Mouse (Mus musculus): ENCODE data around the gene Ccdc155.
"Not testable (repeated sequence)": the region's sequence is repeated elsewhere in the genome, so short reads cannot be mapped to it uniquely, and the experiment has no call there.

Ccdc155 gene

DNA sequence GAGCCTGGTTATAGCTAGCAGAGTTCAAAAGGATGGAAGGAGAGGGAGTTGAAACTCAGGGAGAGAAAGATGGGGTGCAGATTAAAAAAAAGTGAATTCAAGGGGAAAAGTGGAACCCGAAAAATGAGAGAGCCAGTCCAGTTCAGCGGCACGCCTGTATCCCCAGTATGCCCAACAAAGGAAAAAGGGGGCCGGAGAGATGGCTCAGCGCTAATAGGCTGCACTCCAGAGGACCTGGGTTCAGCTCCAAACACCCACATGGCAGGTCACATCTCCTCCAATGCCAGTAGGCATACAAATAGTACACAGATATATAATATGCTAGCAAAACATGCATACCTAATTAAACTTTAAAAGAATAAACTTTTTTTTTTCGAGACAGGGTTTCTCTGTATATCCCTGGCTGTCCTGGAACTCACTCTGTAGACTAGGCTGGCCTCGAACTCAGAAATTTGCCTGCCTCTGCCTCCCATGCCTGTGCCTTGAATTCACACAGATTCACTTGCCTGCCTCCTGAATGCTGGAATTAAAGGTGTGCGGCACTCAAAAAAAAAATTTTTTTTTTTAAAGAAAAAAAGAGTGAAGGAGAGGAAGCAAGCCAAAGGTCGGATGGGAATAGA lies 41.6 kb downstream of the Ccdc155 start:
- DNase-seq, result no peak

GRCm38 (mm10) chr7:45162551-45162950 lies 42.1 kb downstream of the Ccdc155 start:
- no peak for DNase-seq

DNA sequence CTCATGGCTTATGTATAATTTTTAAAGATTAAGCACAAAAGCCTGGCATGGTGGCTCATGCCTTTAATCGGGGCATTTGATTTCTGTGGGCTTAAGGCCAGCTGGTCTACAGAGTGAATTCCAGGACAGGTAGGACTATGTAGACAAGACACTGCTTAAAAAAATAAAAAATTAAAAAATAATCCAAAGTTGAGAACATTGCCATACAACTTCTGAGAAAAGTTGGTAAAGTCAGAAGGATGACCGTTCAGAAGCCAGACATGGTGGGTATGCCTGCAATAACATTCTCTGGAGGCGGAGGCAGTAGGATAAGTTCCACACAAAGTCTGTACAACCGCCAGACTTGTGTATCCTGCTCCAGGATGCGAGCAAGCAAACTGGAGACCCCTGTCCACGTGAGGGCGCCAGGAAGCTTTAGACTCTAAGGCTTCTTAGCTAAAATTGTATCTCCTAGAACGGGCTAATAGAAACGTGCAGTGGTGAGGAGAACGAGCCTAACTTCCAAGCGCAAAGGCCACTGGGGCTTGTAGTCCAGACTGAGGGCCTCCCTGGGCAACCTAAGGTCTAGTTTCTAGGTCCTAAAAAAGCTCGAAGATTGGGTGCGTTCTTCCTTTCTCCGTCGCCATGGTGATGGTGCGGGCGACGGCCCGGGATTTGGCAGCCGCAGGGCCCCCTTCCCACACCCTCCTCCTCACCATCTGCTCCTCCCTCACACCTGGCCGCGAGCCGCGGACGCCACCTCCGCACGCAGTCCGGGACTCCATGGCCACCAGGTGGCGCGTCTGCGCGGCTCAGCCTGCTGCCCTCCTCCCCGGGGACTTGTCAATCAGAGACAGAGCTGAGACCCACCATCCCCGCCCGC lies 42.8 kb downstream of the Ccdc155 start:
- peak; percentile 83 to 84 for DNase-seq

DNA sequence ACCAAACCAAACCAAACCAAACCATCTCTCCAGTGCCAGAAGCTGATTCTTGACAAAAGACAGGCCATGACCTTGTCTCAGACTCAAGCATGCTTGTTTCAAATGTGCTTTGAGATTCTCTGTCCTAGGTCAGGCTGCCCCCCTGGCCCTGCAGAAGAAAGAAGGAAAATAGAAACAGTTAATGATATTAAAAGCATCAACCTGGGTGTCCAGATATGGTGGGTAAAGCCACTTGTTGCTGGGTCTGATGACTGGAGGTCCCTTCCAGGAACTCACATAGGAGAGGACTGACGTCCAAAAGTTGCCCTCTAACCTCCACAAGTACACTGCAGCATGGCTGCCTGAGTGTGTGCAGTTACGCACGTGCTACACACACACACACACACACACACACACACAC lies 43.8 kb downstream of the Ccdc155 start:
- DNase-seq, result no peak

- DNase-seq, result no peak
These were observed 44.3 kb downstream of the Ccdc155 start for GRCm38 (mm10) chr7:45160316-45160800.

DNA sequence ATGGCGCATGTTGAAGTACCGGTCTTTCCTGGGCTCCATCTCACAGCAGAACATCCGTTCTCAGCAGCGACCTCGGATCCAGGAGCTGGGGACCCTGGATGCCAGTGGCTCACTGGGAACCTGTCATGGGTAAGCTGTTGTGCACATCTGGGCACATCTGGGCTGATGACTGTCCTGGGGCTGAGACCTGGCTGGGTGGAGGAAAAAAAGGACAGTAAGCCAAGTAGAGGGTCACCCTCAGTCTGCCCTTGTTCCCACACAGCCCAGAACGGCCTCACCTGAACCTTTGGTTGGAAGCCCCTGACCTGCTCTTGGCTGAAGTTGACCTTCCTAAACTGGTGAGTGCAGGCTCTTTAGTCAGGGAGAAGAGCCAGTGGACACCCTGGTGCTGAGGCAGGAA lies 45.7 kb downstream of the Ccdc155 start:
- DNase-seq, result no peak

GRCm38 (mm10) chr7:45157459-45157858 lies 47.2 kb downstream of the Ccdc155 start:
- DNase-seq, result no peak

DNA sequence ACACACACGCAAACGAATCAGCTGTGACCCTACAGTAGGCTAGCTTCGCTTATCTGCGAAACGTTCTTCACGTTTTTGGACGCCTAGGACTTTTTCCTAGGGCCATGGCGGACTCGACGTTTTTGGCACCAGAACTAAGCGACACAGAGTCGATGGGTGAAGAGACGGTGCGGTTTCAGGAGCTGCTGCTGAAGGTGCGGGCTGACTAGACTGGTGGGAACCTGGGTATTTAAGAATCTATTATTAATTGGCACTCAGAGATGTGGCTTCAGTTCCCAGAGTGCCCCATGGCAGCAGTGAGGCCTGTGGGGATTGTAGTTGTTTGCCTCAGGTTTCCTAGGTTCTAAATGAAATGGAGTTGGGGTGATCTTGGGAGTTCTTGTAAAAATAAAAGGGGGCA lies 48.5 kb downstream of the Ccdc155 start:
- DNase-seq, result no peak

GRCm38 (mm10) chr7:45155590-45155989 lies 49.1 kb downstream of the Ccdc155 start:
- DNase-seq, result no peak

DNA sequence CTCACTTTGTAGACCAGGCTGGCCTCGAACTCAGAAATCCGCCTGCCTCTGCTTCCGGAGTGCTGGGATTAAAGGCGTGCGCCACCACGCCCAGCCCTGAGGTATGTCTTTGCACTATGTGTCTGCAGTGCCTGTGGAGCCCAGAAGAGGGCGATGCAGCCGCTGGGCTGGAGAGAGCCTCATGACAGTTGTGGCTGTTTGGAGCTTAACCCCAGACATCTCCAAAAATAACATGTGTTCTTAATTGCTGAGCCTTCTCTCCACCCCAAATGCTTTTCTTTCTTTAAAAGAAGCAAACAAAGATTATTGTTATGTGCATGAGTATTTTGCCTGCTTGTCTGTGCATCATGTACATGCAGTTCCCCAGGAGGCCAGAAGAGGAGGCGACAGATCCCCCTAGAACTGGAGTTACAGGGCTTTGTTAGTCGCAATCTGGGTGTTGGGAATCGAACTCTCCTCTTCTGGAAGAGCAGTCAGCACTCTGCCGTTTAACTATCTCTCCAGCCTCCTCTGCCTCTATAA lies 49.6 kb downstream of the Ccdc155 start:
- DNase-seq, result peak in 1 of 2 experiments; percentile 41

GRCm38 (mm10) chr7:45154096-45154992 lies 50.3 kb downstream of the Ccdc155 start, which contains the start of the genes Pih1d1 and Aldh16a1:
Pih1d1 (plus strand) TSS chr7:45154303.
Aldh16a1 (minus strand) TSS chr7:45154584.
- peak; percentile 93 for DNase-seq

DNA sequence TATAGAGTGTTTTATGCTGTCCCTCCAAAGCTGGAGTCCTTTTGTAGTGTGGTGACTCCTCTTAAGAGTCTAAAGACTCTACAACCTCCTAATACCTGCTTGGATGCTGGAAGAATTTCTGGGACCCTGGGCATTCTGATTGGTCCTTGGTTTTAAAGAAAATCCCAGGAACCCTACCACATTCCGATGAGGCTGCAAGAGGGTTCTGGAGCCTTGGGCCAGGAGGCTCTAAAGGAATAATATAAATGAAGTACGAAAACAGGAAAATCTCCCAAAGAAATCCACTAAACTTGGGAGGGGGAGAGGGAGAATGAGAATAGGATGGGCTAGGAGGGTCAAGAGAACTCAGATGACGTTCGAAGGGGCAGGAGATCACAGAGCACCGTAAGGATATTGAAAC lies 51.1 kb downstream of the Ccdc155 start:
- DNase-seq, result no peak

DNA sequence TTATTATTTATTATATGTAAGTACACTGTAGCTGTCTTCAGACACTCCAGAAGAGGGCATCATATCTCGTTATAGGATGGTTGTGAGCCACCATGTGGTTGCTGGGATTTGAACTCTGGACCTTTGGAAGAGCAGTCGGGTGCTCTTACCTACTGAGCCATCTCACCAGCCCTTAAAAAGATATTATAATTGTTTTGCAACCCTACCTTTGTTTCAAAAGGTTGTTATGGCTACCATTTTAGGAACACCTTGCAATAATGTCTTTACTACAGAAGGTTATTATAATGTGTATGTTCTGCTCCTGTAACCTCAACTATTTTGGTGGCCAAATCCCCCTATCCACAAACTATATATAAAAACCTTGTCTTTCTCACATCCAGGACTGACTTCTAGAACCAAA lies 51.6 kb downstream of the Ccdc155 start:
- DNase-seq, result not testable (repeated sequence)

- no peak for DNase-seq
These were observed 53.4 kb downstream of the Ccdc155 start for GRCm38 (mm10) chr7:45151303-45151702.

DNA sequence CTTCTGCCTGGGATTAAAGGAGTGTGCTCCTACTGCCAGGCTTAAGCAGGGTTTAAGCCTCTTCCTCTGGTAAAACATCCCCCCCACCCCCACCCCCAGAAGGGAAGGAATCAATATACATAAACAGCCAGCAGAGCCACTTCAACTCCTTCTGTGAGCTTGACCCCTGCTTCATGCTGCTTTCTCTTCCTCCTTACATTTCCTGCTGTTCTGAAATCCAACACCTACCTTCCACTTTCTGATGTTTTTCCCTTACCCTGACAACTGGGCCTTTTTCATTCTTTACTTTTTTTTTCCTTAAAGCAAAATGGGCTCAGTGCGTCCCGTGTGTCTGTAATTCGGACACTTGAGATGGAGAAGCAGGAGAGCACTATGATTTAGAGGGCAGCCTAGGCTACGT lies 54.4 kb downstream of the Ccdc155 start:
- no peak for DNase-seq

DNA sequence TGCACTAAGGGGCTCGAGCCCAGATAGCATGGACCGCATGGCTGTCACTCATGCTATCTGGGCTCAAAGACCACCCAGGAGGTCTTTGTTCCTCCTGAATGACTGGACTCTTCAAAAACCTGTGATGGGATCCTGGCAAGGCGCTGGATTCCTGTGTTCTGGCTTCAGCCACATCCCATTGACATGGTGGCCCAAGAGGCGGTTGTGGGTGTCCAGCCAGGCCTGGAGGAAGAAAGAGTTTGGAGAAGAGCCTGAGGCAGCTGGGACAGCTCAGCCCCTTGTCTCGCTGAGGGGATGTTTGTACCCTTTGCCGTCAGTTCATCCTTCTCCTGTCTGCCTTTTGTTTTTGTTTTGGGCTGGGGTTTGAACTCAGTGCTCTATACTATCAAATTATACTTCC lies 55.1 kb downstream of the Ccdc155 start:
- DNase-seq, result no peak

DNA sequence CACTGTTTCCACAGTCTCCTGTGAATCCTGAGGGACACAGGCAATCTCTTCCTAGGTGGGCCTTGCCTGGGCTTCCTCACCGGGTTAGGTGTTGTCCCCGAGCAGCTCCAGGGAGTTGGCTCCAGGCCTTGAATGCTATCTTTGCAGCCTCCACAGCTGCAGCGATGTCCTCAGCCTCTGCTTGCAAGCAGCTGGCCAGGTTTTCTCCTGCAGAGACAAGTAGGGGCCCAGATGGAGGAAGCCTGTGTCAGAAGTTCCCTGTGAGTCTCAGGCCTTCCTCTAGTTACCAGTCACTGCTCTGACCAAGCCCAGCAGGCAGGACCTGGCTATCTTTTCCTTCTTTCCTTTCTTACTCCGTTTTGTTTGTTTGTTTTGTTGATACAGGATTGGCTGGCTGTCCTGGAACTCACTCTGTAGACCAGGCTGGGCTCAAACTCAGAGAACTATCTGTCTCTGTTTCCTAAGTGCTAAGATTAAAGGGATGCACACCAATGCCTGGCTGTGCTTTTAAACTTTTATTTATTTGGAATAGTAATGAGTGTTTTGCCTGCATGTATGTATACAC lies 56.1 kb downstream of the Ccdc155 start:
- no peak for DNase-seq

DNA sequence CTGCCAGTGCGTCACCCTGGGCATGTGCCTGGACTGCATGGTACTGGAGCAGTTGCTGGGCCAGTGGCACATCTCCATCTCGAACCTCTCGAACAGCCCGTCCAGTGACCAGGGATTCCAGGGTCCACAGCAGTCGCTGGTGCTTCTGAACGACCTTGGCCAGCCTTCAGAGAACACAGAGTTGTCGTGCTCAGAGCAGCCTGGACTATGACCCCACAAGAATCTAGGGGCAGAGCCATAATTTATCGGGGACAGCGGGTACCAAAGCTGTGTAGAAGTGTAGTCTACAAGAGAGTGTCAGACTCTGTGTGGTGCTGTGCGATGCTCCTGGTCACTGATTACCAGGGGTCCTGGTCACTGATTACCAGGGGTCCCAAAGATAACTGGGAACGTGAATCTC lies 56.8 kb downstream of the Ccdc155 start:
- no peak for DNase-seq

- DNase-seq, result no peak
These were observed 57.4 kb downstream of the Ccdc155 start for GRCm38 (mm10) chr7:45147267-45147666.

DNA sequence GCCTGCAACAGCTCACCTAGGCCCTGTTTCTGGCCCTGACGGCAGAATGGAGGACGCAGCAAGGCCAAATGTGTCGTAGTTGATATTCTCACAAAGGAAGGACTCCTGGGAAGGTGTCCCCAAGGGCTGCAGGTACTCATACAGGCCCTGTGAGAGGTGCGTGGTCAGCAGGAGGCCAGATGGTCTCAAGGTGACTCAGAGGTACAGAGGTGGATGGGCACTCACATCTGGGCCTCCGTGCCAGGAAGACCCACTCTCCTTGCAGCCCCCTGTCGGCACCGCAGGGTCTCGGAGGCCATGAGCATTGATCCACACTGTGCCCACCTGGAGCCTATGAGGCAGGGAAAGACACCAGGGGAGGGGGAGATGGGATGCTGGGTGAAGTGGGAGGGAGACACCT lies 59.2 kb downstream of the Ccdc155 start:
- no peak for DNase-seq

- DNase-seq, result no peak
These were observed 60.1 kb downstream of the Ccdc155 start for GRCm38 (mm10) chr7:45144368-45145174.

GRCm38 (mm10) chr7:45141914-45142313 lies 62.8 kb downstream of the Ccdc155 start:
- DNase-seq, result no peak
